Mouse (Mus musculus) spleen, adult 2 months (tissue): ENCODE measurements around the gene Sh2b3.

Experiments
- CTCF ChIP-seq: fragments of 200-500 bp; IDR thresholded peaks from 2 replicates; pipeline ENCODE4 v1.5.1; 2011; ENCODE audit warnings: mild to moderate bottlenecking, inconsistent platforms; ENCODE audit not compliant: insufficient read depth, insufficient read length, insufficient replicate concordance; ENCODE audit errors: extremely low read depth
- POLR2A ChIP-seq: fragments of 200-500 bp; IDR thresholded peaks from 2 replicates; pipeline ENCODE4 v1.6.1; 2011; ENCODE audit warnings: low read depth, low read length, inconsistent platforms

DNA sequence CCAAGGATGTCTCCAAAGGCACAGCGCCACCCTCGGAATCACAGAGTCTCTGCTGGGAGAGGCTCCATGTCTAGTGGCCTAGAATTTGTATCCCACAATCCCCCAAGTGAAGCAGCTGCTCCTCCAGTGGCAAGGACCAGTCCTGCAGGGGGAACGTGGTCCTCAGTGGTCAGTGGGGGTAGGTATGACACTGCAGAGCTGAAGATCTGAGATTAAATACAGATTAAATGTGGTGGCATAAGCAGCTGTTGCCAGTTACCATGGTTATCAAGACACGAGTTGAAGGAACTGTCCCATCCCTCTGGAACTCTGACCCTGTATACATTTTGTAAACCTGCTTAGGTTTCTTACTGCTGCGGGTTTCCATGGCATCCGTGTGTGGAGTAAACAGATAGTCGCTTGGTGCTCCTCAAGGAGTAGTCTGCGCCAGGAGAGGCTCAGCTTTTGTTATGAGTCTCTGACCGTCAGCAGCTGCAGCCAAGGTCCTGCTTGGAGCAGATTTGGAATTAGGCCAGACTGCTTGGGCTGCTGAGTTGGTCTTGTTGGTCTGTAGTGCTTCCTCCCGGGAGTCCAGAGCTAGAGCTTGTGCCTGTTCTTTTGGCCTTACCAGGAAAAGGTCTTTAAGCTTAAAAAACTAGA lies 53.5 kb downstream of the Sh2b3 start:
- TF ChIP-seq POLR2A (no peak), CTCF (no peak)
